Mouse (Mus musculus): ENCODE results near the gene Prickle1. TPM values are rescaled to one million over a fixed set of nuclear protein-coding genes. Genes with fewer than 3 reads are reported as not detected.

The Prickle1 gene
- polyA plus RNA-seq, 1 experiment: not detected

- no peak for TF ChIP-seq GATA1 (IDR thresholded peaks at IDR 0.05; ENCODE audit: low read length)
These were observed 90.9 kb downstream of the Prickle1 start for GRCm38 (mm10) chr15:93504808-93505207.

GRCm38 (mm10) chr15:93503201-93503745 is 92.4 kb downstream of the Prickle1 start:
- TF ChIP-seq GATA1 (IDR thresholded peaks at IDR 0.05; ENCODE audit: low read length): no peak

DNA sequence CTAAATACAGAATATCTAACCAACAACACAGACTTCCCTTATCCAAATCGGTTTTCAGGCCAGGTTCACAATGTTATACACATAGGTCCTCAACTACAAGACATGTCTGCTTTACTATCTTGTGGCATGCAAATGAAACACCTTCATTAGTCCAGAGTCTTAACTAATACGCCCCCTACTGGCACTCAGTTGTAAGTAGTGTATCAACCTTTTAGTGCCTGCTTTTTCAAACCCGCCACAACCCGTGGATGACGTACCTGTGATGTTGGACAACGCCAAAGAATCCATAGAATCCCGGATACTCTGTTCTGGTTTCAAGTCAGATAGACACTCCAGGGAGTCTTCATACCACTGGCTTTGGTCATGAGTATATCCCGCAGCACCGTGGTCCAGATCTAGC is 93.0 kb downstream of the Prickle1 start:
- TF ChIP-seq GATA1 (IDR thresholded peaks at IDR 0.05; ENCODE audit: low read length): no peak

DNA sequence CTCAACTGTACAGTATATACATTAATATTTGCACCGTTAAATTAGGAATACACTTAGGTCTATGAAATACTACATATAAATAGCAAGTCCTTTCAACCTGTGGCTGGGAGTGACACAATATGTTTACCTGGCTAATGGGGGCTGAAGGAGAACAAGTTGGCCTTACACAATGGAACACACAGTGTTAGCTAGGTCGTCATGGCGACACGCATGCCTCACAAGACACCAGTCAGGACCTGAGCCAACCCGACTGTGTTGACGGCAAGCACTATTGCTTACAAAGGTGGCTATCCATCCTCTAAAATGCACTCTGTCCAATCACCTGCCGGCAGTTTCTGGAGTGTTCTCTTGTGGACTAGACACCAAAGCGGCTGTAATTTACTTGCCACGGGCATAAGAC is 95.8 kb downstream of the Prickle1 start:
- no peak for TF ChIP-seq GATA1 (IDR thresholded peaks at IDR 0.05; ENCODE audit: low read length)

DNA sequence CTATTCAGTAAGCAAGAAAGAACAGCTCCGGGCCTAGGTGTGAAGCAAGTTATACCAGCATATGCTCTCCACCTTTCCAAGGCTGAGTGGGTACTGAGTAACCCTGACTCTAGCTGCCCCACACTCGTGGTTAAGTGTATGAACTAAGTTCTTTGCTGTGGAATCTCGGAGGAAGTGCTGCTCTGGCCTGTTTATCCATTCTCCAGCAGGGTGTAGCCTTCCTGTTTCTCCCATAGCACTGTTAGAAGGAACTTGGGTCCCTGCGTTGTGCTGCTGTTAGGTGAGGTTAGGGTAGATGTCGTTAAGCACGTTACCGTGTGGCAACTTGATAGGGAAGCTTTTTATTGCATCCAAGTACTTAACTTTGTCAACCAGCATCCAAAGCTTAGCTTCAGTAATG is 101.0 kb downstream of the Prickle1 start:
- no peak for TF ChIP-seq GATA1 (IDR thresholded peaks at IDR 0.05; ENCODE audit: low read length)

DNA sequence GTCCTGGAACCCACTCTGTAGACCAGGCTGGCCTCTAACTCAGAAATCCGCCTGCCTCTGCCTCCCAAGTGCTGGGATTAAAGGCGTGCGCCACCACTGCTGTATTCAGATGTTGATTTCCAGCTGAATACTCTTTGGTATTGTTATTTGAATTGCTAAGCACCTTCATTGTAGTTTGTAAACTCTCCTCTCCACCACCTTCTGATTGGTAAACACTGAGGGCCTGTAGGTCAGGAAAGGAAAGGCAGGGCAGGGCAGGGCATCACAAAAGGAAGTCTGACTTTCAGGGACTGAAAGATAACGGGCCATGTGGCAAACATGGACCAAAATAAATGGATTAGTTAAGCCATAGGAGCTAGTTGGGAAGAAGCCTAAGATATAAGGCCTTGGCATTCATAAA is 106.1 kb downstream of the Prickle1 start:
- no peak for TF ChIP-seq GATA1 (IDR thresholded peaks at IDR 0.05; ENCODE audit: low read length)

- no peak for TF ChIP-seq GATA1 (IDR thresholded peaks at IDR 0.05; ENCODE audit: low read length)
These were observed 109.6 kb downstream of the Prickle1 start for GRCm38 (mm10) chr15:93486066-93486465.

- no peak for TF ChIP-seq GATA1 (IDR thresholded peaks at IDR 0.05; ENCODE audit: low read length)
These were observed 110.4 kb downstream of the Prickle1 start for GRCm38 (mm10) chr15:93485252-93485651.

- TF ChIP-seq GATA1 (IDR thresholded peaks at IDR 0.05; ENCODE audit: low read length): no peak
These were observed 111.4 kb downstream of the Prickle1 start for GRCm38 (mm10) chr15:93484261-93484710.

- no peak for TF ChIP-seq GATA1 (IDR thresholded peaks at IDR 0.05; ENCODE audit: low read length)
These were observed 114.6 kb downstream of the Prickle1 start for GRCm38 (mm10) chr15:93481112-93481511.

DNA sequence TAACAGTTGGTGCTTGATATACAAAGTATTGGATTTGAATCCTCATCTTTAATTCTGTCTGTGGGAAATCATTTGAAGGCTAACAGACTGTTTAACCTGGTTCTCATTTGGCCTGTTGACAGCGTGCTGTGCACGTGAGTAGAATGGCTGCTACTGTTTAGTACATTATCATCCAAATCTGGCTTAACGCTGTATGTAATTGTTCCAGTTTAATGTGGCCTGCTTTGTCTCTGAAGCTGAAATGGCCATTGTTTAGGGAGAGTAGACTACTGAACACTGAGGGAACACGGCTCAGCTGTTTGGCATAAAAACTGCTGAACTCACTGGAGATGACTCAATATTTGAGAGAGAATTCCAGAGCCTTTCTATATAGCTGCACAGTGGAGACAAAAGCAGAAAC is 116.2 kb downstream of the Prickle1 start:
- TF ChIP-seq GATA1 (IDR thresholded peaks at IDR 0.05; ENCODE audit: low read length): no peak

DNA sequence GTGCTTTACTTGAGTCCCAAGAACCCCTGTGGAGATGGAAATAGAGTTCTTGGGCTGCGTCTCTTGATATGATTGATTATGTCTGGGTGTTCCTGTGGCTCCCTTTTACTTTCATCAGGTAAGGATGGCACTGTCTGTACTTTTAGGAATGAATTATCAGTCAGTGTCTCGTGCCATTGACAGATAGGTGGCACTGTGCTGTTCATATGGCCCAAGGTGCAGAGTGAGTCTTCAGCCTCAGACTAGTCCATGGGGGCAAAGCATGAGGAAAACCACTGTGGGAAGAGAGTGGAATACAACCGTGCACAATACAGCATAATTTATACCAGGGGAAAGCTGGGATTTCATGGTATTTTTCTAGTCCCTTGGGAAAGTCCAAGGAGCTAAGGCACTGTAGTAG is 117.0 kb downstream of the Prickle1 start:
- no peak for TF ChIP-seq GATA1 (IDR thresholded peaks at IDR 0.05; ENCODE audit: low read length)

DNA sequence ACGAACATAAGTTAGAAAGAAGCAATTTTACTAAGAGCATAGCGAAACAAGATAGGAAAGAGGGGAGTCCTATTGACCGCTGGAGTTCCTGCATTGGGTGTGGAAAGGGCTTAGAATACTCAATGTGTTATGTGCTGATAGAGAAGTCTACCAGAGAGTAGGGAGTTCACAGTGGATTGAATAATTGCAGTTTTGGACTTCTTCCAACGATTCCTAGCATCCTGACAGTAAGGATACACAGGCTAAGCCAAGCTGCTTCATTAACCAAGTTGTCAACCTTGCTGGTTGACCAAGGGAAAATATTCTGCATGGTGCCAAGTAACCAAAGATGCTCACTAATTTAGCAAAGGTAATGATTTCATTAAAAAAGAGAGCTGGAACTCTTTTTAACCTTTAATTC is 118.0 kb downstream of the Prickle1 start:
- TF ChIP-seq GATA1 (IDR thresholded peaks at IDR 0.05; ENCODE audit: low read length): no peak

- no peak for TF ChIP-seq GATA1 (IDR thresholded peaks at IDR 0.05; ENCODE audit: low read length)
These were observed 120.0 kb downstream of the Prickle1 start for GRCm38 (mm10) chr15:93475688-93476087.

DNA sequence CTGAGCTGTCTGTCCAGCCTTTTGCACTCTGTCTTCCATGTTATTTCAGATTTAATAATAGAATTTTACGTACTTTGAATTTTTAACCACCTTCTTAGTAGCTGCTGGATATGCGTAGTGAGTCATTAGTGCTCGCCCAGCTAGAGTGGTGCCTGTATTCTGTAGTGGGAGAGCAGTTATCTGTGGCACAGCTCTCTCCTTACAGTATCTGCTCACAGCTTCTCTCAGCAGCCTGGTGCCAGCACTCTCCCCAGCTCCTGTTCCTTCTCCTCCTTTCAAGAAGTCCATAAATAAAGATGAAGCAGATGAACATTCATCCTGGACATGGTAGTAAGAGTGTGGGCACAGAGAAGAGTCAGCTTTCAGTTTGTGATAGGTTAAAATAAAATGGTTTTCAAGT is 121.4 kb downstream of the Prickle1 start:
- no peak for TF ChIP-seq GATA1 (IDR thresholded peaks at IDR 0.05; ENCODE audit: low read length)

DNA sequence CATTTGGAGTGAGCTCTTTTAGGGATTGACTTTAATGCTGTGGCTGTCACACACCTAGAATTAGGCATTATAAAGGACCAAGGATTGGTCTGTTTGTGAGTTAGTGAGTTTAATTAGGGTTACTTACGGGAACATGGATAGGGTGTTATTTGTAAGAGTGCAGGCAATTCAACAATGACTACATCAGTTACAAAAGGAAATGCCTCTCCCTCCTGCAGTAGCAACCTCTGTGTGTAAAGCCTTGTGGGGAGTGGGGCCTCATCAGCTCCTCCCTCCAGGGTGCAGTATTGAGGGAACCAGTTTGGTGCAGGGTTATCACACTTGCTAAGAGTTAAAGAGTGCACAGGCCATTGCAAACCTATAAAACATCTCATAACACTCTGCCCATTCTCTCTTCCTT is 123.6 kb downstream of the Prickle1 start:
- no peak for TF ChIP-seq GATA1 (IDR thresholded peaks at IDR 0.05; ENCODE audit: low read length)

- TF ChIP-seq GATA1 (IDR thresholded peaks at IDR 0.05; ENCODE audit: low read length): no peak
These were observed 124.0 kb downstream of the Prickle1 start for GRCm38 (mm10) chr15:93471651-93472050.

- no peak for TF ChIP-seq GATA1 (IDR thresholded peaks at IDR 0.05; ENCODE audit: low read length)
These were observed 134.6 kb downstream of the Prickle1 start for GRCm38 (mm10) chr15:93461066-93461465.

Data from G1E-ER4 (cell line).